Mouse (Mus musculus): ENCODE data around the gene Rap1gap2. TPM values are rescaled to one million over a fixed set of nuclear protein-coding genes. Genes with fewer than 3 reads are reported as not detected.

The Rap1gap2 gene
- polyA plus RNA-seq, 1 experiment from 2014 or later: 3.8 TPM

DNA sequence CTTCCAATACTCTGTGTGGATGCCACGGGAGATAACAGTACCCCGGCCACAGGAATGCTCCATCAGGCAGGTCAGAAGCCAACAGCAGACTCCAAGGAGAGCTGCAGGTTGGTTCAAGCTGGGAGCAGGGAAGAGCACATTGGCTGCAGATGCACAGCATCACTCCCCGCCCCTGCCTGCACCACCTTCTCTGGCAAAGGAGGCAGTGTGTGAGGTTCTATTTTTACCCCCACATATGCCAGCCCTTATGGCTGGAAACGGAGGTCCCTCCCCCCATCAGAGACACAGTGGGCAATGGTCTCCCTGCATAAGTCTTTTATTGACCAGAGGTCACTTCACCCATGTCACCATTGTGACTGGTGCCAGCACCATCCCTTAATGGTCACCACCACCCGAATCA, 42.3 kb downstream of the Rap1gap2 start:
- WGBS: 70% methylated on average over 5 of the region's 5 CpGs
- no peak for ATAC-seq (replicated peaks; ENCODE audit: insufficient number of reproducible peaks, insufficient read depth, low FRiP score, low read depth)
- no peak overlapping the region for H3K9ac ChIP-seq
- no peak overlapping the region for H3K4me2 ChIP-seq
- no peak overlapping the region for H3K27ac ChIP-seq
- H3K36me3 ChIP-seq: no peaks in the 10 kb centered on the region
- H3K4me1 ChIP-seq (replicated peaks): no peaks in the 10 kb centered on the region; the same call in 1 of the 2 replicates
- no peaks in the 10 kb centered on the region for H3K9me3 ChIP-seq (replicated peaks)
- no peak overlapping the region for H3K4me3 ChIP-seq
- H3K27me3 ChIP-seq: no peaks in the 10 kb centered on the region; the same call in none of the 2 replicates

DNA sequence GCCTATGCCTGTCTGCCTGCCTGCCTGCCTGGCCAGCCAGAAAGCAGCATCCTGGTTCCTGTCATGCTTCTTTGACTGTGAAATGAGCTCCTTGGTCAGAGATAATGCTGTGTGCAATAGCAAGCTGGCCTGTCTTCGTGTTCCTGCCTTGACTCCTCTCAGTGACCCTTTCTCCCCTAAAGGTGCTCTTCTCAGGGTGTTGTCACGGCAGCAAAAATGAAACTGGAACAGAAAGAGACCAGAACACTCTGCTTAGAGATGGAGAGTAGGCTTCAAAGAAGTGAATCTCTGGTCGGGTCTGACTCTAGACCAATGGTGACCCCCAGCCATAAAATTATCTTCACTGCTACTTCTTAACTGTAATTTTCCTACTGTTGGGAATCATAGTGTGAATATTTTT, 42.7 kb downstream of the Rap1gap2 start:
- no peak overlapping the region for H3K9ac ChIP-seq
- ATAC-seq (replicated peaks; ENCODE audit: insufficient number of reproducible peaks, insufficient read depth, low FRiP score, low read depth): no peak
- H3K9me3 ChIP-seq (replicated peaks): no peaks in the 10 kb centered on the region
- WGBS: 71% methylated on average over 3 of the region's 3 CpGs
- no peak overlapping the region for H3K27ac ChIP-seq
- H3K27me3 ChIP-seq: no peaks in the 10 kb centered on the region; the same call in none of the 2 replicates
- no peak overlapping the region for H3K4me2 ChIP-seq
- no peak overlapping the region for H3K4me3 ChIP-seq
- H3K4me1 ChIP-seq (replicated peaks): no peaks in the 10 kb centered on the region; the same call in 1 of the 2 replicates
- no peaks in the 10 kb centered on the region for H3K36me3 ChIP-seq

DNA sequence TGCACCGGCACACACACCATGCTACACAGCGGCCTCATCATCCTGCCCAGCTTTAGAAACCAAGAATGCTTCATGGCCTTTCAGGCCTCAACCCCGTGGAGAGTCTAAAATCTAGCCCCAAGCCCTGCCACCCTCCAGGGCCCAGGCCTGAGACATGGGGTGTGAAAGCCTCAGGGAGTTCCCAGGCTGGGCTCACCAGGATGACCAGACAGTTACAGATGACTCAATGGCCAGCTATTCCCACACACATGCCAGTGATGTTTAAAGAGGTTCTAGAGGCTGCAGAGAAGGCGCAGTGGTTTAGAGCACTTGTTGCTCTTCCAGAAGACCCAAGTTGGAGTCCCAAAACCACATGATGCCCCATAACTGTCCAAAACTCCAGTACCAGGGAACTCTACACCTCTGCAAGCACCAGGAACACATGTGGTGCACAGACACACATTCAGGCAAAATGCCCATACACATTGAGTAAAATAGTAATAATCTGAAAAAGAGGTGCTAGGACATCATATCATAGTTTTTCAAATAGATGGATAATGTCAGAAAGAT, 44.3 kb downstream of the Rap1gap2 start:
- Histone ChIP-seq H3K4me2 (no peak overlapping the region), H3K4me1 (replicated peaks) (no peaks in the 10 kb centered on the region), H3K4me3 (no peak overlapping the region), H3K9ac (no peak overlapping the region), H3K27me3 (no peaks in the 10 kb centered on the region; the same call in 1 of the 2 replicates), H3K9me3 (replicated peaks) (no peaks in the 10 kb centered on the region), H3K27ac (no peak overlapping the region), H3K36me3 (no peaks in the 10 kb centered on the region)
- no peak for ATAC-seq (replicated peaks; ENCODE audit: insufficient number of reproducible peaks, insufficient read depth, low FRiP score, low read depth)
- 83% methylated on average over 4 of the region's 4 CpGs for WGBS

DNA sequence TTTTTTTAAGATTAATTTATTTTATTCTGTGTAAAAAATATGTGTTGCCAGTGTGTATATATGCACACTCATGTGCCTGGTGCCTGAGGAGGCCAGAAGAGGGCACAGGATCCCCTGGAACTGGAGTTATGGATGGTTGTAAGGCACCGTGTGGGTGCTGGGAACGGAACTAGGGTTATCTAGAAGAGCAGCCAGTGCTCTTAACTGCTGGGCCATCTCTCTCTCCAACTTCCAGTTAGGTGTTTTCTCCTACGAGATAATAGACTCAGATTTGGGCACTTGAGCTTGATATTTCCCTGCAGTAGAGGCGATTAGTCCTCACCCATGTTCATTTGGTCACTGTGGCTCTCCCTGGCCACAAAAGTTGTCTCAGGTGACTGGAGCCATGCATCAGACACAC, 49.3 kb downstream of the Rap1gap2 start:
- no peak for ATAC-seq (replicated peaks; ENCODE audit: insufficient number of reproducible peaks, insufficient read depth, low FRiP score, low read depth)
- no peak overlapping the region for H3K4me2 ChIP-seq

DNA sequence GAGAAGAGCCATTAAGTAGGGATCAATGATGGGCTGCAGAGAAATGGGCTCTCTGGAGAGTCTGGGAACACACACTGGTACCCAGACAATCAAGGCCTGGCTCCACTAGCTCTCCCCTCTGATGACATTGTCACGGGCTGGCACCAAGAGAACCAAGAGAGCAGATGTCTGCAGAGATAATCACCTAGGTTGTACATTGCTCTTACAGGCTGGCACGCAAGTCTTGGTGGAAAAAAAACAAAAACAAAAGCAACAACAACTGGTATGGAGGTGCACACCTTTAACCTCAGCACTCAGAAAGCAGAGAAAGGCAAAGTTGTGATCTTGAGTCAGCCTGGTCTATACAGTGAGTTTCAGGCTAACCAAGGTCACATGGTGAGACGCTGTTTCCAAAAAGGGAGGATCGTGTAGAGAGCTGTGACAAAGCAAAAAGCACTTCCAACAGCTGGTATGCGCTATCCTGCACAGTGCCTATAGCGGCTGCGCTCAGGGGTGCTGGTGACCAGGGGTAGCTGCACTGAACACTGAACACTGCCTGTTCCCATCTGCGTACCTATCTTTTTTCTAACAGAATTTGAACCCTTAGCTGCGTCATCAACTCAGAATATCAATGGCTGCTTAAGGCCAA, 50.0 kb downstream of the Rap1gap2 start:
- Histone ChIP-seq H3K27me3 (no peaks in the 10 kb centered on the region; the same call in 1 of the 2 replicates), H3K36me3 (no peaks in the 10 kb centered on the region), H3K4me3 (no peak overlapping the region), H3K4me1 (replicated peaks) (peaks cover 21% of the 10 kb centered on the region), H3K9ac (no peak overlapping the region), H3K4me2 (no peak overlapping the region), H3K9me3 (replicated peaks) (no peaks in the 10 kb centered on the region), H3K27ac (no peak overlapping the region)
- 83% methylated on average over 9 of the region's 9 CpGs for WGBS
- no peak for ATAC-seq (replicated peaks; ENCODE audit: insufficient number of reproducible peaks, insufficient read depth, low FRiP score, low read depth)

More for the DNA sequence above, 49.3 kb downstream of the Rap1gap2 start:
- 86% methylated on average over 4 of the region's 4 CpGs for WGBS
- Histone ChIP-seq H3K9me3 (replicated peaks) (no peaks in the 10 kb centered on the region), H3K36me3 (no peaks in the 10 kb centered on the region), H3K4me3 (no peak overlapping the region), H3K9ac (no peak overlapping the region), H3K4me1 (replicated peaks) (peaks cover 14% of the 10 kb centered on the region), H3K27ac (no peak overlapping the region), H3K27me3 (no peaks in the 10 kb centered on the region; the same call in 1 of the 2 replicates)

DNA sequence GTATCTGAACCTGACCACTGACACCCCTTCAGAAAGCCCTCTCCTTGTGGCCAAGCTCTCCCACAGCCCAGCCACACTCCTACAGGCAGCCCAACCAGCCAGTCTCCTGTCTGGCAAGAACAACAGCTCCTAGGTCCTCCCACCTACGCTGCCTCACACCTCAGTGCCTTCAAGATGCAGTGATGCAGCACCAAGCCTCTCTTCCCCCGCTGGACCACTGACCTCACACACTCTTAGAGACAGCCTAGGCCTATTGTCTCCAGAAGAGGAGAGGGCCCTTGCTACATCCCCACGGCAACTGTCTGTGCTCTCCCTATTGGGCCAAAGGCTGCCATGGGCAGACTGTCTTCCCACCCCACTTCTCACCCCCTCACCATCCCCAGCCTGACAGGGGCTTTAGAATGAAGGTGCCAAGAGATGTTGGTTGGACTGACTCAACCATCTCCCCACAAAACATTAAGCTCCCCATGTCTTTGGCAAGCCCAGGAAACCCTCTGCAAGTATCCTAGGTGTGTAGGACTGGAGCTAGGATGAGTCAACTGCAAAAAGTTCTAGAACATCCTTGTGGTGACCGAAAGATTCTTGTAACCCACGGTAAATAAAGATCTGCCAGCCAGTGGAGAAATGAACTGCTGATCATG, 50.8 kb downstream of the Rap1gap2 start:
- H3K36me3 ChIP-seq: no peaks in the 10 kb centered on the region
- no peak overlapping the region for H3K9ac ChIP-seq
- no peak overlapping the region for H3K27ac ChIP-seq
- no peak overlapping the region for H3K4me3 ChIP-seq
- no peak overlapping the region for H3K4me2 ChIP-seq
- H3K27me3 ChIP-seq: no peaks in the 10 kb centered on the region; the same call in 1 of the 2 replicates
- WGBS: 72% methylated on average over 5 of the region's 5 CpGs
- H3K9me3 ChIP-seq (replicated peaks): no peaks in the 10 kb centered on the region
- ATAC-seq (replicated peaks; ENCODE audit: insufficient number of reproducible peaks, insufficient read depth, low FRiP score, low read depth): no peak
- peaks cover 24% of the 10 kb centered on the region for H3K4me1 ChIP-seq (replicated peaks)

DNA sequence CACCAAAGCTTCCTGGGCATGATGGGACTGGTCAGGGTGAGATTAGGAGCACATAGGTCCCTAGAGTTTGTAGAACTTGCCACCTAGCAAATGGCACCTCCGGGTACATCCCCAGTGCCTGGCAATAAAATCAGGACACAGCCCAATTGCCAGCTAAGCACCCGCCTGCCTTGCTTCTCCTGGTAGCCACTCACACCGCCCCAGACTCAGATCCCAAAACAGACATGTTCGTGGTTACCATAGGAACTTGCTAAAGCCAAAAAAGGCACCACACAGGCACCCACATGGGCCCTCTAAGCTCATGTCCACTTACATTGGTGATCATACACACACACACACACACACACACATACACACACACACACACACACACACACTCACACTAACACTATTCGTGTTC, 51.8 kb downstream of the Rap1gap2 start:
- no peaks in the 10 kb centered on the region for H3K9me3 ChIP-seq (replicated peaks)
- no peak overlapping the region for H3K4me3 ChIP-seq
- 86% methylated on average over 5 of the region's 5 CpGs for WGBS
- H3K4me2 ChIP-seq: no peak overlapping the region
- no peaks in the 10 kb centered on the region; the same call in 1 of the 2 replicates for H3K27me3 ChIP-seq
- no peak overlapping the region for H3K9ac ChIP-seq
- no peak overlapping the region for H3K27ac ChIP-seq
- ATAC-seq (replicated peaks; ENCODE audit: insufficient number of reproducible peaks, insufficient read depth, low FRiP score, low read depth): no peak
- H3K36me3 ChIP-seq: no peaks in the 10 kb centered on the region
- peaks cover 28% of the 10 kb centered on the region for H3K4me1 ChIP-seq (replicated peaks)

DNA sequence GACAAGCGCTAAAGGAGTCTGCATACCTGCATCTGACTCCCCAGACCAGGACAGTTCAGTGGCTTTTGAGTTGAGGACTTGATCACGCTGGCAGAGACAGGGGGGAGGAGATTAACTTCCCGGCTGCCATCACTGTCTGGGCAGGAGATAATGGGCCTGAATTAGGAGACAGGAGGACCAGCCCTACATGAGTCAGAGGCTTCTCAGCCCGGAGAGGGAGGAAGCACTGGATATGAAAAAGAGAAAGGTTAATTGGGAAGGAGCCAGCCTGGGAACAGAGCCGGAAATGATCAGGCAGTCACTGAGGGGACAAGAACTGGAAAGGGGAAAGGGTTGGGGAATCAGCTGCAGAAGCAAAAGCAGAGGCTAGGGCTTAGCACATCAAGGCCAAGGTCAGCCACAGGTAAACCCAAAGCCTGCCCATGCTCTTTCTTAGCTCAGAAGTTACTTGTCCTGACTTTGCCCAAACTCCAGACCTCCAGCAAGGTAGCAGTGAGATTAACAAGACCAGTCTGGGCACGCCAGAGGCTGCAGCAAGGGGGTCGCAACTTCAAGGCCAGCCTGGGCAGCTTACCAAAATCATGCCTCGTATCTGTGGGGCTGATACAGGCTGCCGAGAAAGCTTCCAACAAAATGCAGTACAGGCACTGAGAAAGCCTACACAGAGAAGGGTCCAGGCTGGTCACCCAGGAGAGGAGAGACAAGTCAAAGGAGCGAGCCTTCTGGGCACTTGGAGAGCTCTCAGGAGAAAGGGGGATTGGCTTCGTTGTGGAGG, 53.1 kb downstream of the Rap1gap2 start:
- 34% methylated on average over 11 of the region's 11 CpGs for WGBS
- Histone ChIP-seq H3K9me3 (replicated peaks) (no peaks in the 10 kb centered on the region), H3K9ac (no peak overlapping the region), H3K27ac (peak overlapping the region; percentile 21; the same call in 1 of the 2 replicates), H3K27me3 (no peaks in the 10 kb centered on the region), H3K4me2 (no peak overlapping the region), H3K4me1 (replicated peaks) (peaks cover 28% of the 10 kb centered on the region), H3K4me3 (no peak overlapping the region), H3K36me3 (no peaks in the 10 kb centered on the region)
- no peak for ATAC-seq (replicated peaks; ENCODE audit: insufficient number of reproducible peaks, insufficient read depth, low FRiP score, low read depth)

DNA sequence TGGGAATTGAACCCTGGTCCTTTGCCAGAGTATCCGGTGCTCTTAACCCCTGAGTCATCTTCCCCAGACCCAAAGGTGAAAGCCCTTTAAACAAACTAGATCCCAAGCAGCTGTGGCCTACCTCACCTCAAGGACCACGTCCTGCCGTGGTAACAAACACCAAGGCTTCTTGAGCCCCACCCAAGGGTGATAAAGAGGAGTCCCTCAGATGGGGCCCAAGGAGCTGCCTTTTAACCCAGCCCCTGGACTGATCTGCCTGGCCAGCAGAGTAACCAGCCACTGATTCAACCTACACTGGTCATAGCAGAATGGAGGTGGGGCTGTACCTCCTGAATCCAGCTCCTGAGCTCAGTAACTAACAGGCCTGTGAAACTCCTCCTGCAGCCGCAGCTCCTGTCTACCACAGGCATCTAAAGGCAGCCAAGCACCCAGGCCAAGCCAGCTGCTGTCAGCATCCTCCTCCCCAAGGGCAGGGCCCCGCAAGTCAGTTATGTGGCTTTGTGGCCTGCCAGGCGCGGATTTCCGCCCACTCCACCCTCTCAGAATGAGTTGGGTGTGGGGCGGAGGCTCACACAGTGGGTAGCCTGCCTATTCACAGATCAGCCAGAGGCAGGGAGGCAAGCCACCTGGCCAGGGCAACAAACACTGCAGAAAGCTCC, 54.9 kb downstream of the Rap1gap2 start:
- no peak overlapping the region for H3K9ac ChIP-seq
- 55% methylated on average over 9 of the region's 9 CpGs for WGBS
- H3K27me3 ChIP-seq: no peaks in the 10 kb centered on the region
- no peak; the same call in 1 of the 2 replicates for ATAC-seq (replicated peaks; ENCODE audit: insufficient number of reproducible peaks, insufficient read depth, low FRiP score, low read depth)
- H3K27ac ChIP-seq: peak overlapping the region; percentile 17; the same call in 1 of the 2 replicates
- H3K36me3 ChIP-seq: no peaks in the 10 kb centered on the region
- no peak overlapping the region for H3K4me2 ChIP-seq
- peaks cover 29% of the 10 kb centered on the region for H3K4me1 ChIP-seq (replicated peaks)
- H3K9me3 ChIP-seq (replicated peaks): no peaks in the 10 kb centered on the region
- no peak overlapping the region for H3K4me3 ChIP-seq

DNA sequence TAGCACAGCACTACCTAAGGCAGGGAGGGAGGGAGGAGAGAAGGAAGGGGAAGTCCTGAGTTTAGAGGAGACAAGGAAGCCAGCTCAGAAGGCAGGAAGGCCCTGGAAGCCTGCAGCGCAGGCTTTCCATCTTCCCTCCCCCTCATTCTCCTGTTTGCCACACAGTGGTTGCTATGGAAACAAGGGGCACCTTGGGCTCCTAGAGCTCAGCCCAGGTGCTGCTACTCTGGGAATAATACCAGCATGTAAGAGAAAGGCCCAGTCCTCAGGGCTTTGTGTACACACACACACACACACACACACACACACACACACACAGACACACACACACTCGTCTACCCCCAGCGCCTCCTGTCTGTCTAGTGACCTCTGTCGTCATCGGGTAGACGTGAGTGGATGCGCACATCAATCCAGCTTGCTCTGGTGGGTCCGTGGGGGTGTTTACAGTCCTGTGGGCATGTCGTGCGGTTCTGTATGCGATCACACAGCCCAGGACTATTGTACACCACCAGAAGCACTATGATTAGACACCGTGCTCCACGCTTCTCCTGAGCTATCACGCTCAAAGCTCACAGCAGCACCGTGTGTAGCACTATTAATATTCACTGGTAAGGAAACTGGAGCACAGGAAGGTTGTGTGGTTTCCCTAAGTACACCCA, 55.9 kb downstream of the Rap1gap2 start:
- Histone ChIP-seq H3K27ac (no peak overlapping the region), H3K27me3 (no peaks in the 10 kb centered on the region), H3K4me2 (no peak overlapping the region), H3K4me3 (no peak overlapping the region), H3K36me3 (no peaks in the 10 kb centered on the region), H3K4me1 (replicated peaks) (peaks cover 31% of the 10 kb centered on the region), H3K9me3 (replicated peaks) (no peaks in the 10 kb centered on the region), H3K9ac (no peak overlapping the region)
- ATAC-seq (replicated peaks; ENCODE audit: insufficient number of reproducible peaks, insufficient read depth, low FRiP score, low read depth): no peak
- WGBS: 60% methylated on average over 15 of the region's 15 CpGs
